Mouse (Mus musculus): ENCODE data around the gene Hs6st3.

DNA sequence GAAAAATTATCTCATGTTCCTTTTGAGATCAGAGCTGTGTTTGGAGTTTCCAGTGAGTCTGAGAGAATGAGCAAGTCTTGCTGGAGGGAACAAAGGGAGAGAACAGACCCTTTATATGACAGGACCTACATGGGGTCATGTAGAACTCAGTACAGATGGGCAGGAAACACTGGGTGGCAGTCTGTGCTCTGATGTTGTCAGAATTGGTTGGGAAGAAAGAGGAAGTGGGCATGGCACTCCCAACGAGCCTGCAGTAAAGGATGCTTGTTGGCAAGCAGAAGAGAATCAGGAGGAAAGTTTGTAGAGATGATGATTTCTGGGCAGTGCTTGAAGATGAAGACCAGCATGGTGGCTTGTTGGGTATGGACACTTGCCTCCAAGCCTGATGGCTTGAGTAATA is 151.5 kb downstream of the Hs6st3 start:
- TF ChIP-seq CTCF (IDR thresholded peaks at IDR 0.05; ENCODE audit: low read depth) (no peak), EP300 (optimal IDR thresholded peaks at IDR 0.05) (no peak)
